Mouse (Mus musculus) kidney, postnatal 0 days (tissue): Measurements from ENCODE around the gene Ubxn10. TPM values are rescaled to one million over a fixed set of nuclear protein-coding genes. Genes with fewer than 3 reads are reported as not detected.
A peak's percentile ranks its signal among the peaks of the same experiment; 100 is the strongest.

ENCODE experiments used
- ATAC-seq: fragments of 200-750 bp; cut with Nextera tagmentation; replicated peaks from 2 replicates; pipeline ENCODE4 v1.8.0; 2017; ENCODE audit warnings: low read depth, moderate number of reproducible peaks, moderate TSS enrichment, moderate library complexity; ENCODE audit not compliant: low FRiP score
- DNase-seq: peaks from one replicate; pipeline ENCODE4 v3.0.0-alpha.2; 2016; ENCODE audit warnings: low spot score
- H3K27ac ChIP-seq: fragments of 300-500 bp; sonication (generic); 2 replicates; pipeline ENCODE4 v1.5.1; 2014; ENCODE audit warnings: mild to moderate bottlenecking
- H3K27me3 ChIP-seq: fragments of 300-500 bp; sonication (generic); 2 replicates; pipeline ENCODE4 v1.6.1; 2014; ENCODE audit warnings: low read length, mixed read lengths; ENCODE audit not compliant: insufficient read depth
- H3K36me3 ChIP-seq: fragments of 300-500 bp; sonication (generic); 2 replicates; pipeline ENCODE4 v1.6.1; 2014; ENCODE audit warnings: low read length, mixed read lengths; ENCODE audit not compliant: insufficient read depth
- H3K4me1 ChIP-seq: fragments of 300-500 bp; sonication (generic); replicated peaks from 2 replicates; pipeline ENCODE4 v1.6.1; 2014; ENCODE audit warnings: antibody characterized with exemption, low read length, mixed read lengths; ENCODE audit not compliant: insufficient read depth
- H3K4me2 ChIP-seq: fragments of 300-500 bp; sonication (generic); 2 replicates; pipeline ENCODE4 v1.6.1; 2014; ENCODE audit warnings: mild to moderate bottlenecking, low read length, moderate library complexity, mixed read lengths
- H3K4me3 ChIP-seq: fragments of 300-500 bp; sonication (generic); replicated peaks from 2 replicates; pipeline ENCODE4 v1.5.1; 2014; ENCODE audit warnings: low read depth, low read length
- H3K9ac ChIP-seq: fragments of 300-500 bp; sonication (generic); 2 replicates; pipeline ENCODE4 v1.6.1; 2014; ENCODE audit warnings: low read depth, low read length
- H3K9me3 ChIP-seq: fragments of 300-500 bp; sonication (generic); replicated peaks from 2 replicates; pipeline ENCODE4 v1.6.1; 2016; ENCODE audit warnings: low read length, inconsistent platforms, mixed read lengths
- CTCF ChIP-seq: IDR thresholded peaks from 2 replicates; pipeline ENCODE4 v1.5.1; 2016; ENCODE audit warnings: antibody characterized with exemption, low read depth, mild to moderate bottlenecking, moderate library complexity
- WGBS: fragments of 180-500 bp; shearing (Covaris S2); extraction: QIAGEN DNeasy Blood & Tissue Kit; methylation state at CpG from one replicate; pipeline ENCODE4 v1.1.7; 2014; 5-methylcytosine and 5-hydroxymethylcytosine counted together
- polyA plus RNA-seq: library from polyadenylated mRNA; unstranded; fragments of >200 nt; fragmentation: Nextera tagmentation; extraction: Ambion mirVana; gene quantifications from 2 replicates; pipeline ENCODE4 v1.2.1, GENCODE M21; 2015

The Ubxn10 gene
- polyA plus RNA-seq, 1 experiment from 2014 or later = 1.7 TPM

DNA sequence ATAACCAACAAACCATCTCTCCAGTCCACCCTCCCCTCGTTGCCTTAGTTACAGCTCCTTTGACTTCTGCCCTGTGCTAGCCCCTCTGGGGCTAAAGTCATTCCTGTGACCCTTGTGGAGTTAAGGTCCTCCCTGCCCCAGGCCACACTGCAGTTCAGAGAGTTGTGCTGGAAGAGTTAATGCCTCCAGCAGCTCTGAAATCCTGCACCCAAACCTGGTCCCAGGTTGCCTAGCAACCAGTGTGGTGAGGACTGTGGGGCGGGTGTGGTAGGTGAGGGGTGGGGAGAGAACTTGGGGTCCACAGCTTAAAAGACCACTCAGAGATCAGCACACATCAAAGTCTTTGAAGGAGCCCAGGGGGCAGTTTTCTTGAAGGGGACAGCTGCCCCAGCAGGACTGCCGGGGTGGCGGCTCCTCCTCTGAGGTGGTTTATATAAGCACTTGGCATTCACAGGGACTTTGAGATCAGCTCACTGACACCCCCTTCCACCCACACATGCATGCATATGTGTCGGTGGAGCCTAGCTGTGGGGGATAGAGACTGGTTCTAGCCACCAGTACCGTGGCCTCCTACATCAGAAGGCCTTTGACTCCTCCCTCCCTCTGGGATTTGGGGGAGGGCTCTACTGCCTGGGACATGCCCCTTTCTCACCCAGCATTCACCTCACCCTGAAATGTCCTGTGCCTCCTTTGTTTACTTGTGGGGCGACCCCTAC lies 2.3 kb upstream of the Ubxn10 start:
- ATAC-seq = no peak

DNA sequence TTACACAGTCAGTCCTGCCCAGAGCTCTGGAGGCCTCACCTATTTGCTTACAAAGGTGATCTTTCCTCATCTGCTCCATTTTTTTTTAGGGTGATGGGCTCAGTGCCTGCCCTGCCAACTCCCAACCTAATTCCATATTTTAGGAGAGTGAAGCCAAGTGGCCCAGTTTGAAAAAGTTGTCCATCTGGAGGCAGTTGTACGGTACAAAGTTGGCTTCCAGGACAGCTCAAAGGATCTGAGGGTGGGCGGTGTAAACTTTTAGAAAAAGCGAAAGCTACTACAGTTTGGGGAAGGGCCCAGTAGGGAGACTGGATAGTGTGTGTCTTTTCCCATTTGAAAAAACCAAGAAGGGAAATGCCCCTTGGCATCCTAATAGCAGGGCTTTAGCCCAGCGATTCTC lies 2.1 kb downstream of the Ubxn10 start:
- no peak for DNase-seq
- H3K9me3 ChIP-seq = no peaks in the 10 kb centered on the region
- H3K4me2 ChIP-seq = no peak overlapping the region
- TF ChIP-seq CTCF = no peak
- no peak overlapping the region for H3K4me3 ChIP-seq
- no peaks in the 10 kb centered on the region for H3K27me3 ChIP-seq
- WGBS = 83% methylated on average over 4 of the region's 4 CpGs
- no peak overlapping the region for H3K27ac ChIP-seq
- no peak overlapping the region for H3K9ac ChIP-seq
- no peaks in the 10 kb centered on the region for H3K4me1 ChIP-seq
- no peak for ATAC-seq
- H3K36me3 ChIP-seq = no peaks in the 10 kb centered on the region

More for the DNA sequence above, 2.3 kb upstream of the Ubxn10 start:
- Histone ChIP-seq H3K27me3 (no peaks in the 10 kb centered on the region), H3K36me3 (no peaks in the 10 kb centered on the region), H3K9me3 (no peaks in the 10 kb centered on the region), H3K4me1 (no peaks in the 10 kb centered on the region), H3K4me3 (no peak overlapping the region), H3K4me2 (no peak overlapping the region), H3K27ac (no peak overlapping the region), H3K9ac (no peak overlapping the region)
- TF ChIP-seq CTCF = no peak
- WGBS = 27% methylated on average over 7 of the region's 7 CpGs
- no peak for DNase-seq

- no peak overlapping the region for H3K4me2 ChIP-seq
- H3K9me3 ChIP-seq = no peaks in the 10 kb centered on the region
- ATAC-seq = no peak
- H3K4me3 ChIP-seq = no peak overlapping the region
- H3K4me1 ChIP-seq = no peaks in the 10 kb centered on the region; the same call in 1 of the 2 replicates
- H3K27ac ChIP-seq = no peak overlapping the region
- no peaks in the 10 kb centered on the region for H3K36me3 ChIP-seq
- WGBS = 39% methylated on average over 7 of the region's 7 CpGs
- TF ChIP-seq CTCF = no peak
- H3K27me3 ChIP-seq = no peaks in the 10 kb centered on the region
- H3K9ac ChIP-seq = no peak overlapping the region
- peak; percentile 27 for DNase-seq
Observed at GRCm38 (mm10) chr4:138734105-138734504, 2.9 kb downstream of the Ubxn10 start.

GRCm38 (mm10) chr4:138729018-138729703 lies 7.8 kb downstream of the Ubxn10 start:
- no peak for TF ChIP-seq CTCF
- Histone ChIP-seq H3K9me3 (no peaks in the 10 kb centered on the region), H3K27me3 (no peaks in the 10 kb centered on the region), H3K4me3 (no peak overlapping the region), H3K4me2 (no peak overlapping the region), H3K9ac (no peak overlapping the region), H3K4me1 (peaks cover 18% of the 10 kb centered on the region), H3K27ac (peak overlapping the region; percentile 66), H3K36me3 (no peaks in the 10 kb centered on the region)
- DNase-seq (peak; percentile 89), ATAC-seq (peak; percentile 19; the same call in 1 of the 2 replicates)
- 43% methylated on average over 9 of the region's 9 CpGs for WGBS

DNA sequence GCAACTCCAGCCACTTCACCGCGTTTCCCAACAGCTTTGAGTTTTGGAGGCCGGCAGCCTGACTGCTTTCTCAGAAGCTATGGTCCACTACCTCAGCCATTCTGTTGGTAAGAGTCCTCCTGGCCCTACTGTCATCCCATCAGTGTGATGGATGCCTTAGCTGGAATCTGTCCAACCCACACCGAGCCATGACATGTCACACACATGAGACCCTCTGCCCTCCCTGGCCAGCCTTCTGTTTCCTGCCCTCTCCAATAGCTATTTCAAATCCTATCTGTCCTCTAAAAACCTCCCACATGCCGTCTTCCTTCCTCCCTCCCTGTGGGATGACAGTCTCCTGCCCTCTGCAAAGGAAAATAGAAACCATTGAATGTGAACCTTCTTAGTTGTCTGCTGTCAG lies 11.2 kb downstream of the Ubxn10 start:
- Histone ChIP-seq H3K27ac (peak overlapping the region; percentile 80), H3K4me3 (no peak overlapping the region), H3K36me3 (no peaks in the 10 kb centered on the region), H3K9ac (no peak overlapping the region), H3K4me1 (peaks cover 37% of the 10 kb centered on the region), H3K27me3 (no peaks in the 10 kb centered on the region), H3K9me3 (no peaks in the 10 kb centered on the region), H3K4me2 (no peak overlapping the region)
- WGBS = 15% methylated on average over 5 of the region's 5 CpGs
- peak; percentile 47; the same call in 1 of the 2 replicates for ATAC-seq
- peak; percentile 90 for DNase-seq
- TF ChIP-seq CTCF = no peak

GRCm38 (mm10) chr4:138725127-138725461 lies 11.9 kb downstream of the Ubxn10 start:
- WGBS = 4% methylated on average over 13 of the region's 13 CpGs
- Histone ChIP-seq H3K4me1 (peaks cover 37% of the 10 kb centered on the region), H3K36me3 (no peaks in the 10 kb centered on the region), H3K9me3 (no peaks in the 10 kb centered on the region), H3K27ac (peak overlapping the region; percentile 80), H3K4me2 (peak overlapping the region; percentile 46), H3K4me3 (no peak overlapping the region; the same call in 1 of the 2 replicates), H3K27me3 (no peaks in the 10 kb centered on the region), H3K9ac (no peak overlapping the region)
- DNase-seq (peak; percentile 77), ATAC-seq (peak; percentile 72)
- TF ChIP-seq CTCF = no peak
